ENCODE assay signal across 18 mouse cellular contexts in the genomic region with DNA sequence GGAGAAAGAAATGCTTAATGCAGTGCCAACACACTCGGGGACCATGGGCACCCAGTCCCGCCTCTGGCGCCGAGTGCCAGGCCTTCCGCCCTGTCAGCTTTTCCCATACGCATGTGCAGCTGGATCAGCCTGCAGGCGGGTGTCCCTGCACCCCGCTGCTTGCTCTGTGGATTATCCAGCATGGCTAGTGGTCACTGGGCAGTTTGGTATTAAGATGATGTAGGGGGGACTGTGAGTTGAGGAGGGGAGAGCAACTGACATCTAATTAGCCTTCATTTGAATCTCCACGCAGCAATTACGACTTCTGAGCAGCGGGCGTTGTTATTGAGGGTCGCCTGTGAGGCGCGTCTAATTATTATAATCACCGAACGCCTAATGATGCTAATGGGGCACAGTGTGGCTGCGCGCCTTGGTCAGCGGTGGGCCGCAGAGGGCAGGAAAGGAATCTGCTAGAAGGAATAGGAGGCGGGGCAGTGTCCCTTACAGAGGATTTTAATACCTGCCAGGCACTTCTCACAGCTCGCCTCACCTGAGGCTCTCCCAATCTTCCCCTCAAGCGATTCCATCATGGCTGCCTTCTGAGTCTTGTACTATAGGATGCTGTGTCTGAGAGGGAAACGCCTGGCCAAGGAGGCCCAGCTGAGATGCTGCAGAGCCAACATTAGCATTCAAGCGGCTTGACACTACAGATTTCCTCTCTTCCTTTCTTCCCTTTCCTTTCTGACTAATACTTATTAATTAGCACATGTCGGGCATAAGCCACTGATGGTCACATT.
DNase-seq lines count a peak whose midpoint lies in the region; ATAC-seq lines count a peak whose summit lies in the region.
"Had no signal": no experiment of that assay in that cellular context is flagged by ENCODE, and none has a peak within 500 bp of the region (broad histone marks: within the 10 kb centered on the region; RNA-seq: fewer than 3 reads in every experiment).

No protein-coding gene starts in this region.

- H3K27me3 ChIP-seq in hindbrain, embryonic 12.5 days, result peaks cover 19% of the 10 kb centered on the region; the same call in 1 of the 2 replicates
- no peaks in the 10 kb centered on the region for H3K27me3 ChIP-seq in hindbrain, embryonic 11.5 days (ENCODE audit: control insufficient read depth, insufficient read depth, low read length)
- no peaks in the 10 kb centered on the region for H3K27me3 ChIP-seq in forebrain, embryonic 14.5 days (replicated peaks; ENCODE audit: control insufficient read depth, insufficient read depth, low read length)
- H3K27me3 ChIP-seq in midbrain, embryonic 15.5 days (replicated peaks), result no peaks in the 10 kb centered on the region

- ATAC-seq in hindbrain, embryonic 12.5 days (ENCODE audit: low FRiP score), result peak; percentile 26; the same call in 1 of the 2 replicates
- ATAC-seq in hindbrain, embryonic 11.5 days (ENCODE audit: low FRiP score), result no peak
- peak; percentile 84 for ATAC-seq in forebrain, embryonic 14.5 days
- ATAC-seq in midbrain, embryonic 15.5 days (replicated peaks), result no peak
- no peak for ATAC-seq in erythroid progenitor cell, adult 5-6 weeks (replicated peaks; ENCODE audit: low FRiP score, poor library complexity, severe bottlenecking)
- ATAC-seq: activated CD4-positive, CD25-positive, alpha-beta regulatory T cell, adult 4 months; inflammation-experienced regulatory T-cells, adult 6 months; liver, postnatal 0 days; Patski had no signal

- peaks cover 9% of the 10 kb centered on the region for H3K4me1 ChIP-seq in hindbrain, embryonic 12.5 days
- no peaks in the 10 kb centered on the region for H3K4me1 ChIP-seq in hindbrain, embryonic 11.5 days (replicated peaks; ENCODE audit: control insufficient read depth, insufficient read depth, low read length)
- H3K4me1 ChIP-seq in forebrain, embryonic 14.5 days (ENCODE audit: control insufficient read depth, insufficient read depth, low read length), result peaks cover 7% of the 10 kb centered on the region; the same call in 1 of the 2 replicates
- H3K4me1 ChIP-seq in midbrain, embryonic 15.5 days, result peaks cover 7% of the 10 kb centered on the region

- H3K4me3 ChIP-seq in hindbrain, embryonic 12.5 days, result no peak overlapping the region
- H3K4me3 ChIP-seq in hindbrain, embryonic 11.5 days (ENCODE audit: low read depth, low read length), result no peak overlapping the region
- peak overlapping the region; percentile 5; the same call in 1 of the 2 replicates for H3K4me3 ChIP-seq in forebrain, embryonic 14.5 days (ENCODE audit: low read depth, low read length)
- H3K4me3 ChIP-seq in midbrain, embryonic 15.5 days, result no peak overlapping the region
- H3K4me3 ChIP-seq: erythroblast, embryonic 14.5 days had no signal

- 58% methylated on average over 27 of the region's 27 CpGs for WGBS in hindbrain, embryonic 12.5 days
- 67% methylated on average over 27 of the region's 27 CpGs for WGBS in hindbrain, embryonic 11.5 days
- WGBS in forebrain, embryonic 14.5 days, result 14% methylated on average over 27 of the region's 27 CpGs
- 53% methylated on average over 27 of the region's 27 CpGs for WGBS in midbrain, embryonic 15.5 days

- H3K4me2 ChIP-seq in hindbrain, embryonic 12.5 days (replicated peaks), result no peak overlapping the region
- no peak overlapping the region for H3K4me2 ChIP-seq in hindbrain, embryonic 11.5 days (replicated peaks; ENCODE audit: low read depth, low read length)
- peak overlapping the region; percentile 47 for H3K4me2 ChIP-seq in forebrain, embryonic 14.5 days (ENCODE audit: low read length)
- 0 out of 2 replicates have a peak overlapping the region, but pooled peaks have one; percentile 12 for H3K4me2 ChIP-seq in midbrain, embryonic 15.5 days

- H3K36me3 ChIP-seq in hindbrain, embryonic 12.5 days, result no peaks in the 10 kb centered on the region
- H3K36me3 ChIP-seq in hindbrain, embryonic 11.5 days (ENCODE audit: control insufficient read depth, insufficient read depth, low read length), result no peaks in the 10 kb centered on the region
- H3K36me3 ChIP-seq in forebrain, embryonic 14.5 days (ENCODE audit: control insufficient read depth, insufficient read depth, low read length), result no peaks in the 10 kb centered on the region
- H3K36me3 ChIP-seq in midbrain, embryonic 15.5 days (replicated peaks), result no peaks in the 10 kb centered on the region

- no peak overlapping the region for H3K9ac ChIP-seq in hindbrain, embryonic 12.5 days
- H3K9ac ChIP-seq in hindbrain, embryonic 11.5 days (ENCODE audit: low read depth, low read length), result no peak overlapping the region
- H3K9ac ChIP-seq in forebrain, embryonic 14.5 days (ENCODE audit: low read length), result peak overlapping the region; percentile 26; the same call in 1 of the 2 replicates
- no peak overlapping the region for H3K9ac ChIP-seq in midbrain, embryonic 15.5 days
- H3K9ac ChIP-seq: liver, postnatal 0 days had no signal

- no peak for DNase-seq in hindbrain, embryonic 11.5 days (ENCODE audit: low spot score)
- DNase-seq in Muller cell, postnatal 12 days (ENCODE audit: inconsistent ontology term), result peak; percentile 76
- DNase-seq in forebrain, embryonic 14.5 days (ENCODE audit: low spot score), result peak; percentile 68
- DNase-seq in spleen, adult 18-20 months, result no peak
- DNase-seq in B cell, adult 2 months, result no peak
- DNase-seq: adrenal gland, postnatal 25 days; cerebellum, adult 2 months; kidney, postnatal 4 days; liver; liver, postnatal 0 days; thymus, adult 18-20 months had no signal

- 0 out of 2 replicates have a peak, but pooled peaks cover 5% of the 10 kb centered on the region for H3K9me3 ChIP-seq in hindbrain, embryonic 12.5 days (replicated peaks)
- no peaks in the 10 kb centered on the region for H3K9me3 ChIP-seq in hindbrain, embryonic 11.5 days (ENCODE audit: control insufficient read depth, low read length)
- H3K9me3 ChIP-seq in forebrain, embryonic 14.5 days (replicated peaks; ENCODE audit: control insufficient read depth, low read length), result no peaks in the 10 kb centered on the region
- no peaks in the 10 kb centered on the region for H3K9me3 ChIP-seq in midbrain, embryonic 15.5 days

- no peak overlapping the region for H3K27ac ChIP-seq in hindbrain, embryonic 12.5 days
- no peak overlapping the region for H3K27ac ChIP-seq in hindbrain, embryonic 11.5 days (ENCODE audit: low read depth, low read length)
- no peak overlapping the region for H3K27ac ChIP-seq in forebrain, embryonic 14.5 days (ENCODE audit: low read depth, low read length)
- H3K27ac ChIP-seq in midbrain, embryonic 15.5 days, result no peak overlapping the region

Comparison
In these comparisons a context has a peak if more than half of its experiments do, and no peak if none do; other contexts are left out.
1. ATAC-seq: peak in hindbrain, embryonic 12.5 days (single experiment) and forebrain, embryonic 14.5 days (single experiment); none in hindbrain, embryonic 11.5 days (single experiment), midbrain, embryonic 15.5 days (single experiment) and erythroid progenitor cell, adult 5-6 weeks (single experiment).
2. H3K4me2 ChIP-seq: peak in forebrain, embryonic 14.5 days (single experiment) and midbrain, embryonic 15.5 days (single experiment); none in hindbrain, embryonic 12.5 days (single experiment) and hindbrain, embryonic 11.5 days (single experiment).
3. DNase-seq: peak in Muller cell, postnatal 12 days (single experiment) and forebrain, embryonic 14.5 days (single experiment); none in hindbrain, embryonic 11.5 days (single experiment), spleen, adult 18-20 months (0 of 2) and B cell, adult 2 months (0 of 2).